Mouse (Mus musculus) intestine, embryonic 16.5 days (tissue): ENCODE results near the gene Try5. TPM values are rescaled to one million over a fixed set of nuclear protein-coding genes. Genes with fewer than 3 reads are reported as not detected.
"Not testable (repeated sequence)": the region's sequence is repeated elsewhere in the genome, so short reads cannot be mapped to it uniquely, and the experiment has no call there.

Experiments used
- ATAC-seq: fragments of 200-750 bp; cut with Nextera tagmentation; 2 replicates; pipeline ENCODE4 v1.8.0; 2017; ENCODE audit warnings: moderate TSS enrichment, moderate library complexity
- H3K27ac ChIP-seq: fragments of 300-500 bp; sonication (generic); 2 replicates; pipeline ENCODE4 v1.5.1; 2014; ENCODE audit warnings: mild to moderate bottlenecking, low read length
- H3K27me3 ChIP-seq: fragments of 300-500 bp; sonication (generic); replicated peaks from 2 replicates; pipeline ENCODE4 v1.6.1; 2014; ENCODE audit warnings: low read length, control low read depth, mixed read lengths; ENCODE audit not compliant: control insufficient read depth, insufficient read depth
- H3K36me3 ChIP-seq: fragments of 300-500 bp; sonication (generic); 2 replicates; pipeline ENCODE4 v1.6.1; 2014; ENCODE audit warnings: low read length, control low read depth; ENCODE audit not compliant: control insufficient read depth, insufficient read depth
- H3K4me1 ChIP-seq: fragments of 300-500 bp; sonication (generic); 2 replicates; pipeline ENCODE4 v1.6.1; 2014; ENCODE audit warnings: low read length, control low read depth, mixed read lengths; ENCODE audit not compliant: control insufficient read depth, insufficient read depth
- H3K4me2 ChIP-seq: fragments of 300-500 bp; sonication (generic); 2 replicates; pipeline ENCODE4 v1.6.1; 2014; ENCODE audit warnings: low read depth, low read length, control low read depth
- H3K4me3 ChIP-seq: fragments of 300-500 bp; sonication (generic); 2 replicates; pipeline ENCODE4 v1.5.1; 2014; ENCODE audit warnings: mild to moderate bottlenecking, low read length
- H3K9ac ChIP-seq: fragments of 300-500 bp; sonication (generic); 2 replicates; pipeline ENCODE4 v1.6.1; 2014; ENCODE audit warnings: low read depth, low read length
- H3K9me3 ChIP-seq: fragments of 300-500 bp; sonication (generic); 2 replicates; pipeline ENCODE4 v1.6.1; 2016; ENCODE audit warnings: low read length, control low read depth; ENCODE audit not compliant: control insufficient read depth
- WGBS: fragments of 180-500 bp; shearing (Covaris S2); extraction: QIAGEN DNeasy Blood & Tissue Kit; methylation state at CpG from one replicate; pipeline ENCODE4 v1.1.7; 2014; 5-methylcytosine and 5-hydroxymethylcytosine counted together
- polyA plus RNA-seq: library from polyadenylated mRNA; unstranded; fragments of >200 nt; fragmentation: Nextera tagmentation; extraction: Ambion mirVana; gene quantifications from 2 replicates; pipeline ENCODE4 v1.2.1, GENCODE M21; 2015

Try5 gene
- polyA plus RNA-seq = 132 and 195 TPM in 2 replicates

- not testable (repeated sequence) for H3K9me3 ChIP-seq, ATAC-seq, H3K27ac ChIP-seq, H3K4me2 ChIP-seq, H3K36me3 ChIP-seq, H3K4me1 ChIP-seq, H3K27me3 ChIP-seq, H3K4me3 ChIP-seq, H3K9ac ChIP-seq
- WGBS = 68% methylated on average over 3 of the region's 3 CpGs
Observed at GRCm38 (mm10) chr6:41316741-41317140, at the start of gene Try5. Gene Try5 (minus strand): TSS chr6:41316841.

- 77% methylated on average over 2 of the region's 2 CpGs for WGBS
- Histone ChIP-seq H3K27me3 (no peaks in the 10 kb centered on the region), H3K27ac (no peak within 1 kb of the TSS), H3K36me3 (no peaks in the 10 kb centered on the region), H3K4me1 (no peaks in the 10 kb centered on the region), H3K4me2 (no peak within 1 kb of the TSS), H3K9me3 (no peaks in the 10 kb centered on the region), H3K9ac (no peak within 1 kb of the TSS), H3K4me3 (no peak within 1 kb of the TSS)
- ATAC-seq = no peak
Observed at GRCm38 (mm10) chr6:41353932-41354331, 37.3 kb upstream of the Try5 start, which contains the start of gene Try10. Gene Try10 (plus strand): TSS chr6:41354105.

- Histone ChIP-seq H3K9me3 (no peaks in the 10 kb centered on the region), H3K9ac (no peak within 1 kb of the TSS)
- 56% methylated on average over 1 of the region's 1 CpGs for WGBS
Observed at GRCm38 (mm10) chr6:41301969-41302368, 14.7 kb downstream of the Try5 start, which contains the start of gene Try4. Gene Try4 (plus strand): TSS chr6:41302269.

GRCm38 (mm10) chr6:41298255-41298654 lies 18.4 kb downstream of the Try5 start:
- Histone ChIP-seq H3K27ac (no peak overlapping the region), H3K4me1 (no peaks in the 10 kb centered on the region), H3K36me3 (no peaks in the 10 kb centered on the region), H3K4me2 (no peak overlapping the region), H3K4me3 (no peak overlapping the region), H3K9ac (no peak overlapping the region), H3K9me3 (no peaks in the 10 kb centered on the region), H3K27me3 (no peaks in the 10 kb centered on the region)
- no peak for ATAC-seq
- 24% methylated on average over 1 of the region's 1 CpGs for WGBS

More at GRCm38 (mm10) chr6:41301969-41302368, 14.7 kb downstream of the Try5 start, which contains the start of gene Try4:
- H3K27me3 ChIP-seq = no peaks in the 10 kb centered on the region
- H3K4me2 ChIP-seq = no peak within 1 kb of the TSS
- no peaks in the 10 kb centered on the region for H3K4me1 ChIP-seq
- H3K27ac ChIP-seq = no peak within 1 kb of the TSS
- ATAC-seq = no peak
- no peak within 1 kb of the TSS for H3K4me3 ChIP-seq
- H3K36me3 ChIP-seq = no peaks in the 10 kb centered on the region

GRCm38 (mm10) chr6:41266140-41266539 lies 50.5 kb downstream of the Try5 start:
- Histone ChIP-seq H3K4me1 (no peaks in the 10 kb centered on the region), H3K27me3 (no peaks in the 10 kb centered on the region), H3K4me2 (no peak overlapping the region), H3K4me3 (no peak overlapping the region), H3K36me3 (no peaks in the 10 kb centered on the region), H3K27ac (no peak overlapping the region), H3K9ac (no peak overlapping the region), H3K9me3 (0 out of 2 replicates have a peak, but pooled peaks cover 3% of the 10 kb centered on the region)
- no peak for ATAC-seq
- 82% methylated on average over 6 of the region's 6 CpGs for WGBS

- Histone ChIP-seq H3K4me3 (no peak overlapping the region), H3K36me3 (no peaks in the 10 kb centered on the region), H3K9me3 (0 out of 2 replicates have a peak, but pooled peaks cover 3% of the 10 kb centered on the region), H3K4me2 (no peak overlapping the region), H3K27ac (no peak overlapping the region), H3K4me1 (no peaks in the 10 kb centered on the region), H3K27me3 (no peaks in the 10 kb centered on the region), H3K9ac (no peak overlapping the region)
- 50% methylated on average over 3 of the region's 3 CpGs for WGBS
- no peak for ATAC-seq
Observed at GRCm38 (mm10) chr6:41262796-41263195, 53.8 kb downstream of the Try5 start.

Other genes starting within 250 kb of the Try5 start
- 30.3 and 58.1 TPM in 2 replicates for gene Try4, start 14.6 kb downstream of the Try5 start, polyA plus RNA-seq
- gene Try10, start 37.3 kb upstream of the Try5 start, polyA plus RNA-seq = 194 and 223 TPM in 2 replicates
- 87.7 and 123 TPM in 2 replicates for gene Prss3, start 60.8 kb upstream of the Try5 start, polyA plus RNA-seq
- 98.0 and 153 TPM in 2 replicates for gene Gm5771, start 75.5 kb upstream of the Try5 start, polyA plus RNA-seq
- gene Gm10334, start 129.3 kb upstream of the Try5 start, polyA plus RNA-seq = 63.0 and 104 TPM in 2 replicates
- 314 and 441 TPM in 2 replicates for gene Prss1, start 142.1 kb upstream of the Try5 start, polyA plus RNA-seq
- gene Prss2, start 204.9 kb upstream of the Try5 start, polyA plus RNA-seq = 141 and 217 TPM in 2 replicates